Mouse (Mus musculus) heart, adult 2 months (tissue): Measurements from ENCODE around the gene Pds5a.

ENCODE experiments used
- CTCF ChIP-seq: fragments of 200-600 bp; IDR thresholded peaks from 2 replicates; pipeline ENCODE4 v1.8.1; 2022; ENCODE audit warnings: antibody characterized with exemption, mild to moderate bottlenecking, moderate library complexity
- EP300 ChIP-seq: fragments of 200-500 bp; IDR thresholded peaks from 2 replicates; pipeline ENCODE4 v1.6.1; 2011; ENCODE audit warnings: low read depth, low read length, control low read depth; ENCODE audit not compliant: insufficient read depth
- POLR2A ChIP-seq: fragments of 200-500 bp; IDR thresholded peaks from 2 replicates; pipeline ENCODE4 v1.6.1; 2011; ENCODE audit warnings: mild to moderate bottlenecking, low read depth, low read length, control low read depth; ENCODE audit not compliant: insufficient read depth

DNA sequence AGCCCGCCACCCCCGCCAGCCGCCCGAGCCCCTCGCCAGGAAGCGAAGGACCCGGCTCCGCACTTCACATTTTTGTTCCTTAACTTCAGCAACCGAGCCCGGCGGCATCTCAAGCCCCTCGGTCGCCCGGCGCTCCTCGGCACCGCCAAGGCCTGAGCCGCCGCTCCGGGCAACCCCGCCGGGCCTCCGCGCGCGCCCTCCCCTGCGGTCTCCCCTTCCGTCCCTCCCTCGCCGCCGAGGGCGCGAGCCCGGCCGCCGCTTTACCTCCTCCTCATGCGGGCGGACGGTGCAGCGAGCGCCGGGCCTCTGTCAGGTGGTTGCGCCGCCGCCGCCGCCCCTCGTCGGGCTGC lies 612 bp downstream of the Pds5a start:
- no peak for TF ChIP-seq POLR2A
- TF ChIP-seq CTCF, result no peak
- TF ChIP-seq EP300, result no peak
